Comparison of ENCODE assay signal across 24 mouse cellular contexts in the genomic region with DNA sequence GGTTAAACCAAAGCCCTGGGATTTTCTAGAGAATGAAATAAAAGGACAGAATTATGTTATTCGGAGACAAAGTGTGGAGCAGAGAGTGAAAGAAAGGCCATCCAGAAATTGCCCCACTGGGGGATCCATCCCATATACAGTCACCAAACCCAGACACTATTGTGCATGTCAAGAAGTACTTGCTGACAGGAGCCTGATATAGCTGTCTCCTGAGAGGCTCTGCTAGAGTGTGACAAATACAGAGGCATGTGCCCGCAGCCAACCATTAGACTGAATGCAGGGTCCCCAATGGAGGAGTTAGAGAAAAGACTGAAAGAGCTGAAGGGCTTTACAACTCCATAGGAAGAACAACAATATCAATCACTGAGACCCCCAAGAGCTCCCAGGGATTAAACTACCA.
"Had no signal": no experiment of that assay in that cellular context is flagged by ENCODE, and none has a peak within 500 bp of the region (broad histone marks: within the 10 kb centered on the region; RNA-seq: fewer than 3 reads in every experiment).

No protein-coding gene starts in this region.

- H3K36me3 ChIP-seq: limb, embryonic 10.5 days; limb, embryonic 13.5 days; liver, embryonic 12.5 days; liver, embryonic 15.5 days; lung, embryonic 15.5 days; midbrain, embryonic 10.5 days; midbrain, embryonic 13.5 days; neural tube, embryonic 13.5 days had no signal

- H3K27me3 ChIP-seq: limb, embryonic 13.5 days; liver, embryonic 12.5 days; liver, embryonic 15.5 days; lung, embryonic 15.5 days; megakaryocyte, embryonic 14.5 days; midbrain, embryonic 13.5 days; neural tube, embryonic 13.5 days had no signal

- H3K27ac ChIP-seq: layer of hippocampus, adult 2 months; limb, embryonic 10.5 days; limb, embryonic 13.5 days; liver, embryonic 12.5 days; liver, embryonic 15.5 days; lung, embryonic 15.5 days; midbrain, embryonic 10.5 days; midbrain, embryonic 13.5 days; neural tube, embryonic 13.5 days had no signal

- DNase-seq: kidney, postnatal 25 days; layer of hippocampus, adult 9-11 months; layer of hippocampus, postnatal 36 days; liver; lung, adult 18-20 months; lung, postnatal 10 days; lung, postnatal 36 days; retina, postnatal 1 day; right cerebral cortex, postnatal 25 days; thymus, adult 2 months; thymus, postnatal 14 days; thymus, postnatal 4 days had no signal

- H3K4me1 ChIP-seq: limb, embryonic 10.5 days; limb, embryonic 13.5 days; liver, embryonic 12.5 days; liver, embryonic 15.5 days; lung, embryonic 15.5 days; megakaryocyte, embryonic 14.5 days; midbrain, embryonic 10.5 days; midbrain, embryonic 13.5 days; neural tube, embryonic 13.5 days had no signal

- H3K4me2 ChIP-seq: limb, embryonic 13.5 days; liver, embryonic 12.5 days; liver, embryonic 15.5 days; lung, embryonic 15.5 days; midbrain, embryonic 13.5 days; neural tube, embryonic 13.5 days had no signal

- H3K9ac ChIP-seq: limb, embryonic 13.5 days; liver, embryonic 12.5 days; liver, embryonic 15.5 days; lung, embryonic 15.5 days; midbrain, embryonic 13.5 days; neural tube, embryonic 13.5 days had no signal

- ATAC-seq: liver, embryonic 12.5 days; midbrain, embryonic 13.5 days; midbrain, embryonic 16.5 days had no signal

- H3K9me3 ChIP-seq: limb, embryonic 10.5 days; limb, embryonic 13.5 days; liver, embryonic 12.5 days; liver, embryonic 15.5 days; lung, embryonic 15.5 days; megakaryocyte, embryonic 14.5 days; midbrain, embryonic 10.5 days; midbrain, embryonic 13.5 days; neural tube, embryonic 13.5 days had no signal

- H3K4me3 ChIP-seq: layer of hippocampus, adult 2 months; limb, embryonic 10.5 days; limb, embryonic 13.5 days; liver, embryonic 12.5 days; liver, embryonic 15.5 days; lung, embryonic 15.5 days; megakaryocyte, embryonic 14.5 days; midbrain, embryonic 10.5 days; midbrain, embryonic 13.5 days; myocyte; neural tube, embryonic 13.5 days had no signal
